8 mouse cellular contexts compared by ENCODE assay signal in genomic region chr15:101238885-101239511, GRCm38 (mm10). TPM values are rescaled to one million over a fixed set of nuclear protein-coding genes. Genes with fewer than 3 reads are reported as not detected.
DNase-seq lines count a peak whose midpoint lies in the region; ATAC-seq and TF ChIP-seq lines count a peak whose summit lies in the region.

No protein-coding gene starts in this region.

- H3K27me3 ChIP-seq in forebrain, embryonic 15.5 days: no peaks in the 10 kb centered on the region; the same call in 1 of the 2 replicates
- H3K27me3 ChIP-seq in intestine, postnatal 0 days (replicated peaks; ENCODE audit: control insufficient read depth, insufficient read depth, low read length): no peaks in the 10 kb centered on the region
- H3K27me3 ChIP-seq in liver, embryonic 13.5 days: peaks cover 21% of the 10 kb centered on the region
- no peaks in the 10 kb centered on the region for H3K27me3 ChIP-seq in neural tube, embryonic 14.5 days (ENCODE audit: control insufficient read depth, insufficient read depth, low read length)

- peaks cover 23% of the 10 kb centered on the region for H3K4me1 ChIP-seq in forebrain, embryonic 15.5 days
- peaks cover 3% of the 10 kb centered on the region; the same call in 1 of the 2 replicates for H3K4me1 ChIP-seq in intestine, postnatal 0 days (replicated peaks; ENCODE audit: control insufficient read depth, insufficient read depth, low read length)
- H3K4me1 ChIP-seq in liver, embryonic 13.5 days (replicated peaks): peaks cover 25% of the 10 kb centered on the region
- no peaks in the 10 kb centered on the region for H3K4me1 ChIP-seq in neural tube, embryonic 14.5 days (ENCODE audit: control insufficient read depth, insufficient read depth, low read length)

- peak; percentile 44; the same call in 1 of the 2 replicates for ATAC-seq in forebrain, embryonic 15.5 days (replicated peaks)
- ATAC-seq in intestine, postnatal 0 days: no peak
- ATAC-seq in liver, embryonic 13.5 days (ENCODE audit: low read depth): no peak
- 0 out of 2 replicates have a peak, but pooled peaks have one; percentile 38 for ATAC-seq in neural tube, embryonic 14.5 days (ENCODE audit: low read depth)
- ATAC-seq in granulocyte monocyte progenitor cell, adult 5-6 weeks (replicated peaks; ENCODE audit: poor library complexity, severe bottlenecking): no peak

- peak; percentile 76 for TF ChIP-seq CTCF in brain, embryonic 14.5 days (IDR thresholded peaks at IDR 0.05; ENCODE audit: borderline replicate concordance, extremely low read depth, insufficient read depth, insufficient read length)
- peak; percentile 82 for TF ChIP-seq CTCF in intestine, postnatal 0 days (IDR thresholded peaks at IDR 0.05; ENCODE audit: low read depth)

- peak; percentile 68 to 74 for DNase-seq in layer of hippocampus, adult 18-20 months (ENCODE audit: low spot score in 2 of 2)
- DNase-seq in layer of hippocampus, adult 9-10 months (ENCODE audit: low spot score): no peak
- DNase-seq in brain, embryonic 14.5 days (ENCODE audit: low read depth): peak; percentile 75
- DNase-seq in liver, embryonic 13.5 days: no peak

- peak overlapping the region; percentile 18 for H3K4me3 ChIP-seq in forebrain, embryonic 15.5 days
- H3K4me3 ChIP-seq in intestine, postnatal 0 days (ENCODE audit: low read depth, low read length): no peak overlapping the region
- no peak overlapping the region for H3K4me3 ChIP-seq in liver, embryonic 13.5 days (replicated peaks)
- peak overlapping the region; percentile 7; the same call in 1 of the 2 replicates for H3K4me3 ChIP-seq in neural tube, embryonic 14.5 days (ENCODE audit: low read depth, low read length)

- no peaks in the 10 kb centered on the region for H3K36me3 ChIP-seq in forebrain, embryonic 15.5 days
- H3K36me3 ChIP-seq in intestine, postnatal 0 days (ENCODE audit: control insufficient read depth, insufficient read depth): no peaks in the 10 kb centered on the region
- no peaks in the 10 kb centered on the region for H3K36me3 ChIP-seq in liver, embryonic 13.5 days
- H3K36me3 ChIP-seq in neural tube, embryonic 14.5 days (ENCODE audit: control insufficient read depth, insufficient read depth, low read length): no peaks in the 10 kb centered on the region

- 7% methylated on average over 28 of the region's 28 CpGs for WGBS in forebrain, embryonic 15.5 days
- WGBS in intestine, postnatal 0 days: 5% methylated on average over 28 of the region's 28 CpGs
- WGBS in liver, embryonic 13.5 days (ENCODE audit: insufficient replicate concordance): 10% methylated on average over 28 of the region's 28 CpGs
- WGBS in neural tube, embryonic 14.5 days: 5% methylated on average over 28 of the region's 28 CpGs

- H3K4me2 ChIP-seq in forebrain, embryonic 15.5 days (replicated peaks): peak overlapping the region; percentile 37
- peak overlapping the region; percentile 50 for H3K4me2 ChIP-seq in intestine, postnatal 0 days (replicated peaks; ENCODE audit: low read depth)
- H3K4me2 ChIP-seq in liver, embryonic 13.5 days: peak overlapping the region; percentile 40
- peak overlapping the region; percentile 45 for H3K4me2 ChIP-seq in neural tube, embryonic 14.5 days (ENCODE audit: low read depth, low read length)

- no peaks in the 10 kb centered on the region for H3K9me3 ChIP-seq in forebrain, embryonic 15.5 days
- no peaks in the 10 kb centered on the region for H3K9me3 ChIP-seq in intestine, postnatal 0 days (ENCODE audit: control insufficient read depth)
- H3K9me3 ChIP-seq in liver, embryonic 13.5 days (replicated peaks): no peaks in the 10 kb centered on the region
- no peaks in the 10 kb centered on the region for H3K9me3 ChIP-seq in neural tube, embryonic 14.5 days (ENCODE audit: control insufficient read depth, low read length)

- H3K9ac ChIP-seq in forebrain, embryonic 15.5 days (replicated peaks): no peak overlapping the region
- H3K9ac ChIP-seq in intestine, postnatal 0 days (ENCODE audit: low read depth, low read length): no peak overlapping the region
- no peak overlapping the region for H3K9ac ChIP-seq in liver, embryonic 13.5 days
- peak overlapping the region; percentile 47 for H3K9ac ChIP-seq in neural tube, embryonic 14.5 days (replicated peaks; ENCODE audit: low read depth, low read length)

- H3K27ac ChIP-seq in forebrain, embryonic 15.5 days (replicated peaks): no peak overlapping the region
- no peak overlapping the region for H3K27ac ChIP-seq in intestine, postnatal 0 days (ENCODE audit: low read depth, low read length)
- H3K27ac ChIP-seq in liver, embryonic 13.5 days: no peak overlapping the region
- no peak overlapping the region for H3K27ac ChIP-seq in neural tube, embryonic 14.5 days (ENCODE audit: low read depth, low read length)

- no peak for TF ChIP-seq POLR2A in brain, embryonic 14.5 days (IDR thresholded peaks at IDR 0.05; ENCODE audit: borderline replicate concordance, extremely low read depth, insufficient read depth, insufficient read length, poor library complexity, severe bottlenecking)

RNA-seq across cellular contexts. Expression of gene Grasp, which starts 15.0 kb away (rescaled TPM):
- 10 to 100 TPM; 75.9 to 86.7 TPM for total RNA-seq in layer of hippocampus, adult 18-20 months (2021)
- polyA plus RNA-seq in brain, embryonic 14.5 days (2012; rRNA removed): 4.9 and 6.5 TPM in 2 replicates
- 1.3 and 1.7 TPM in 2 replicates for polyA plus RNA-seq in forebrain, embryonic 15.5 days (2015; fragmentation: Nextera tagmentation; extraction: Ambion mirVana)
- polyA plus RNA-seq in intestine, postnatal 0 days (2015; fragmentation: Nextera tagmentation; extraction: Ambion mirVana): 1.7 and 2.0 TPM in 2 replicates
- polyA plus RNA-seq in liver, embryonic 13.5 days (2015; fragmentation: Nextera tagmentation; extraction: Ambion mirVana): 0.29 and 0.44 TPM in 2 replicates
- polyA plus RNA-seq in neural tube, embryonic 14.5 days (2014; fragmentation: Nextera tagmentation; extraction: Ambion mirVana): 1.0 and 2.4 TPM in 2 replicates
- 3.2 and 4.1 TPM in 2 replicates for total RNA-seq in granulocyte monocyte progenitor cell, adult 5-6 weeks (2014; fragmentation: Nextera tagmentation)
- total RNA-seq in granulocyte monocyte progenitor cell, adult 5-6 weeks (2017): 0.26 and 1.0 TPM in 2 replicates

RNA-seq across cellular contexts. Expression of gene Nr4a1, which starts 15.1 kb away (rescaled TPM):
- total RNA-seq in layer of hippocampus, adult 18-20 months (2021): 100 to 1,000 TPM in 1 of 2 experiments, 10 to 100 TPM in 1; 87.1 to 105 TPM
- 5.4 and 10.5 TPM in 2 replicates for polyA plus RNA-seq in brain, embryonic 14.5 days (2012; rRNA removed)
- 3.7 and 4.3 TPM in 2 replicates for polyA plus RNA-seq in forebrain, embryonic 15.5 days (2015; fragmentation: Nextera tagmentation; extraction: Ambion mirVana)
- polyA plus RNA-seq in intestine, postnatal 0 days (2015; fragmentation: Nextera tagmentation; extraction: Ambion mirVana): 5.9 and 10.0 TPM in 2 replicates
- polyA plus RNA-seq in liver, embryonic 13.5 days (2015; fragmentation: Nextera tagmentation; extraction: Ambion mirVana): 0.43 and 0.56 TPM in 2 replicates
- polyA plus RNA-seq in neural tube, embryonic 14.5 days (2014; fragmentation: Nextera tagmentation; extraction: Ambion mirVana): 4.8 and 5.3 TPM in 2 replicates
- total RNA-seq in granulocyte monocyte progenitor cell, adult 5-6 weeks (2014; fragmentation: Nextera tagmentation): 1.4 and 4.0 TPM in 2 replicates
- 2.4 and 4.1 TPM in 2 replicates for total RNA-seq in granulocyte monocyte progenitor cell, adult 5-6 weeks (2017)

RNA-seq across cellular contexts. Expression of gene Atg101, which starts 45.1 kb away (rescaled TPM):
- 10 to 100 TPM; 53.2 to 57.5 TPM for total RNA-seq in layer of hippocampus, adult 18-20 months (2021)
- polyA plus RNA-seq in brain, embryonic 14.5 days (2012; rRNA removed): 58.9 and 75.1 TPM in 2 replicates
- 86.4 and 86.8 TPM in 2 replicates for polyA plus RNA-seq in forebrain, embryonic 15.5 days (2015; fragmentation: Nextera tagmentation; extraction: Ambion mirVana)
- polyA plus RNA-seq in intestine, postnatal 0 days (2015; fragmentation: Nextera tagmentation; extraction: Ambion mirVana): 46.5 and 50.9 TPM in 2 replicates
- 29.6 and 31.7 TPM in 2 replicates for polyA plus RNA-seq in liver, embryonic 13.5 days (2015; fragmentation: Nextera tagmentation; extraction: Ambion mirVana)
- 69.4 and 75.7 TPM in 2 replicates for polyA plus RNA-seq in neural tube, embryonic 14.5 days (2014; fragmentation: Nextera tagmentation; extraction: Ambion mirVana)
- 35.3 and 36.0 TPM in 2 replicates for total RNA-seq in granulocyte monocyte progenitor cell, adult 5-6 weeks (2014; fragmentation: Nextera tagmentation)
- 51.9 and 60.6 TPM in 2 replicates for total RNA-seq in granulocyte monocyte progenitor cell, adult 5-6 weeks (2017)

RNA-seq across cellular contexts. Expression of gene 6030408B16Rik, which starts 54.0 kb away (rescaled TPM):
- under 1 TPM; 0.27 to 0.66 TPM for total RNA-seq in layer of hippocampus, adult 18-20 months (2021)
- 0.41 and 0.42 TPM in 2 replicates for polyA plus RNA-seq in brain, embryonic 14.5 days (2012; rRNA removed)
- polyA plus RNA-seq in forebrain, embryonic 15.5 days (2015; fragmentation: Nextera tagmentation; extraction: Ambion mirVana): 0.37 and 0.48 TPM in 2 replicates
- polyA plus RNA-seq in intestine, postnatal 0 days (2015; fragmentation: Nextera tagmentation; extraction: Ambion mirVana): 0.48 and 0.77 TPM in 2 replicates
- polyA plus RNA-seq in liver, embryonic 13.5 days (2015; fragmentation: Nextera tagmentation; extraction: Ambion mirVana): 0.13 and 0.22 TPM in 2 replicates
- polyA plus RNA-seq in neural tube, embryonic 14.5 days (2014; fragmentation: Nextera tagmentation; extraction: Ambion mirVana): 0.22 and 0.64 TPM in 2 replicates
- 0.60 TPM in 1 of 2 replicates, not detected in the other for total RNA-seq in granulocyte monocyte progenitor cell, adult 5-6 weeks (2014; fragmentation: Nextera tagmentation)
- total RNA-seq in granulocyte monocyte progenitor cell, adult 5-6 weeks (2017): 0.86 TPM in 1 of 2 replicates, not detected in the other

Comparison
In these comparisons a context has a peak if more than half of its experiments do, and no peak if none do; other contexts are left out.
1. DNase-seq: peak in layer of hippocampus, adult 18-20 months (2 of 2) and brain, embryonic 14.5 days (single experiment); none in layer of hippocampus, adult 9-10 months (single experiment) and liver, embryonic 13.5 days (single experiment).
2. ATAC-seq: peak in forebrain, embryonic 15.5 days (single experiment) and neural tube, embryonic 14.5 days (single experiment); none in intestine, postnatal 0 days (single experiment), liver, embryonic 13.5 days (single experiment) and granulocyte monocyte progenitor cell, adult 5-6 weeks (single experiment).
3. H3K4me3 ChIP-seq: peak in forebrain, embryonic 15.5 days (single experiment) and neural tube, embryonic 14.5 days (single experiment); none in intestine, postnatal 0 days (single experiment) and liver, embryonic 13.5 days (single experiment).
4. Peak in every context shown above with its lines, with median percentiles within 50 percentile points of each other: H3K4me2 ChIP-seq.